Mouse (Mus musculus): ENCODE measurements around the gene Evi5.

Gene Evi5

GRCm38 (mm10) chr5:107873330-107873729, 1.6 kb downstream of the Evi5 start:
- no peak for DNase-seq (ENCODE audit: low spot score)

- no peak for DNase-seq (ENCODE audit: low spot score)
Measured at GRCm38 (mm10) chr5:107869701-107870100, 5.2 kb downstream of the Evi5 start.

GRCm38 (mm10) chr5:107868905-107869424, 5.9 kb downstream of the Evi5 start:
- DNase-seq (ENCODE audit: low spot score): peak; percentile 80

- DNase-seq (ENCODE audit: low spot score): peak; percentile 62
Measured at GRCm38 (mm10) chr5:107867970-107868904, 6.7 kb downstream of the Evi5 start.

GRCm38 (mm10) chr5:107866127-107867126, 8.5 kb downstream of the Evi5 start:
- no peak for DNase-seq (ENCODE audit: low spot score)

- DNase-seq (ENCODE audit: low spot score): no peak
Measured at GRCm38 (mm10) chr5:107863971-107864370, 10.9 kb downstream of the Evi5 start.

- no peak for DNase-seq (ENCODE audit: low spot score)
Measured at GRCm38 (mm10) chr5:107858963-107859362, 15.9 kb downstream of the Evi5 start.

GRCm38 (mm10) chr5:107855546-107855945, 19.4 kb downstream of the Evi5 start:
- no peak for DNase-seq (ENCODE audit: low spot score)

GRCm38 (mm10) chr5:107854556-107854955, 20.4 kb downstream of the Evi5 start:
- no peak for DNase-seq (ENCODE audit: low spot score)

GRCm38 (mm10) chr5:107853807-107854206, 21.1 kb downstream of the Evi5 start:
- DNase-seq (ENCODE audit: low spot score): no peak

GRCm38 (mm10) chr5:107848964-107849363, 25.9 kb downstream of the Evi5 start:
- no peak for DNase-seq (ENCODE audit: low spot score)

GRCm38 (mm10) chr5:107847817-107848216, 27.1 kb downstream of the Evi5 start:
- no peak for DNase-seq (ENCODE audit: low spot score)

- no peak for DNase-seq (ENCODE audit: low spot score)
Measured at GRCm38 (mm10) chr5:107847349-107847748, 27.6 kb downstream of the Evi5 start.

GRCm38 (mm10) chr5:107840549-107841238, 34.2 kb downstream of the Evi5 start:
- DNase-seq (ENCODE audit: low spot score): no peak

- no peak for DNase-seq (ENCODE audit: low spot score)
Measured at GRCm38 (mm10) chr5:107838891-107839644, 35.8 kb downstream of the Evi5 start.

- no peak for DNase-seq (ENCODE audit: low spot score)
Measured at GRCm38 (mm10) chr5:107834287-107834686, 40.6 kb downstream of the Evi5 start.

GRCm38 (mm10) chr5:107831351-107831750, 43.6 kb downstream of the Evi5 start:
- DNase-seq (ENCODE audit: low spot score): no peak

GRCm38 (mm10) chr5:107829998-107830560, 44.8 kb downstream of the Evi5 start, which contains the start of gene Ube2d2b:
Ube2d2b (plus strand) TSS chr5:107830099.
- DNase-seq (ENCODE audit: low spot score): no peak

- DNase-seq (ENCODE audit: low spot score): no peak
Measured at GRCm38 (mm10) chr5:107822521-107822920, 52.4 kb downstream of the Evi5 start.

- no peak for DNase-seq (ENCODE audit: low spot score)
Measured at GRCm38 (mm10) chr5:107814651-107815050, 60.3 kb downstream of the Evi5 start.
